Mouse (Mus musculus) MEL (cell line): ENCODE data around the gene Cacng2.

Source experiments
- CHD2 ChIP-seq: IDR thresholded peaks from 2 replicates; pipeline ENCODE4 v1.6.1; 2011; ENCODE audit warnings: low read length, improper control_type of control experiment
- CTCF ChIP-seq, 3 experiments: IDR thresholded peaks in 2 of 3; conservative IDR thresholded peaks in 1 of 3; 2 replicates each; pipeline ENCODE4 v1.5.1; 2011 to 2012; ENCODE audit warnings: low read length in 3 of 3, low read depth in 2 of 3, mild to moderate bottlenecking in 2 of 3, improper control_type of control experiment in 1 of 3, inconsistent platforms in 1 of 3, mixed read lengths in 1 of 3, moderate library complexity in 1 of 3; ENCODE audit not compliant: control insufficient read depth in 1 of 3, insufficient read depth in 1 of 3, poor library complexity in 1 of 3, severe bottlenecking in 1 of 3
- E2F4 ChIP-seq: IDR thresholded peaks from 2 replicates; pipeline ENCODE4 v1.6.1; 2011; ENCODE audit warnings: low read depth, low read length, improper control_type of control experiment, borderline replicate concordance
- EP300 ChIP-seq, 2 experiments: IDR thresholded peaks; 2 replicates each; pipeline ENCODE4 v1.6.1; 2011; ENCODE audit warnings: improper control_type of control experiment in 2 of 2, low read length in 2 of 2, low read depth in 1 of 2, mild to moderate bottlenecking in 1 of 2
- ETS1 ChIP-seq: IDR thresholded peaks from 2 replicates; pipeline ENCODE4 v1.6.1; 2012; ENCODE audit warnings: low read depth, mild to moderate bottlenecking, inconsistent platforms, low read length, improper control_type of control experiment, moderate library complexity
- MAZ ChIP-seq: IDR thresholded peaks from 2 replicates; pipeline ENCODE4 v1.6.1; 2012; ENCODE audit warnings: low read depth, mild to moderate bottlenecking, inconsistent platforms, low read length, improper control_type of control experiment
- MXI1 ChIP-seq: IDR thresholded peaks from 2 replicates; pipeline ENCODE4 v1.6.1; 2011; ENCODE audit warnings: mild to moderate bottlenecking, low read depth, low read length, improper control_type of control experiment
- POLR2A ChIP-seq, 2 experiments: IDR thresholded peaks; 2 replicates each; pipeline ENCODE4 v1.6.1; 2011 to 2012; ENCODE audit warnings: low read length in 2 of 2, mild to moderate bottlenecking in 2 of 2, control low read depth in 1 of 2, improper control_type of control experiment in 1 of 2, low read depth in 1 of 2, moderate library complexity in 1 of 2; ENCODE audit not compliant: control insufficient read depth in 1 of 2, insufficient read depth in 1 of 2, poor library complexity in 1 of 2
- POLR2AphosphoS2 ChIP-seq: IDR thresholded peaks from 2 replicates; pipeline ENCODE4 v1.6.1; 2011; ENCODE audit warnings: low read length, improper control_type of control experiment
- RAD21 ChIP-seq: IDR thresholded peaks from 2 replicates; pipeline ENCODE4 v1.6.1; 2011; ENCODE audit warnings: mild to moderate bottlenecking, low read depth, low read length, improper control_type of control experiment
- TBP ChIP-seq: IDR thresholded peaks from 2 replicates; pipeline ENCODE4 v1.8.0; 2011; ENCODE audit warnings: low read depth, low read length, improper control_type of control experiment
- ZC3H11A ChIP-seq: IDR thresholded peaks from 2 replicates; pipeline ENCODE4 v1.6.1; 2012; ENCODE audit warnings: low read depth, mild to moderate bottlenecking, inconsistent platforms, low read length, improper control_type of control experiment
- ZNF384 ChIP-seq: IDR thresholded peaks from 2 replicates; pipeline ENCODE4 v1.6.1; 2012; ENCODE audit warnings: low read depth, mild to moderate bottlenecking, inconsistent platforms, low read length, improper control_type of control experiment

DNA sequence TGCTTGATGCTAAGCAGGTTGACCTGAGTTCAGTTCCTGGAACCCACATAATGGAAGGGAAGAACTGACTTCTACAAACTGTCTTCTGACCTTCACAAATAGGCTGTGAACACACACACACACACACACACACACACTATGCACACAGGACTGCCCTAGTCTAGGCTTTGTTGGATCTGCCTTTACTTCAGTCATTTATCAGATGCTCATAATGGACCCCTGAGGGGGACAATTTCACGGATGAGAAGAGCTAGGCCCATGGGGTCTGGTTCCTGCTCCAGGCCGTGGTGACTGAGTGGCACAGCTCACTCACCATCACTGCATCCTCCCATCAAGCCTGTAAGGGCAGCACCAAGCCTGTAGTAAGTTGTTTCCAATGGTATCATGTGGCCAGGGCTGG lies 13.6 kb upstream of the Cacng2 start:
- no peak for TF ChIP-seq ETS1
- no peak for TF ChIP-seq CTCF (IDR thresholded peaks at IDR 0.05 in 2 of 3, conservative IDR thresholded peaks at IDR 0.05 in 1 of 3; ENCODE audit: control insufficient read depth in 1 of 3, insufficient read depth in 1 of 3, low read depth in 2 of 3, low read length in 3 of 3, poor library complexity in 1 of 3, severe bottlenecking in 1 of 3)
- no peak for TF ChIP-seq POLR2A (IDR thresholded peaks at IDR 0.05; ENCODE audit: control insufficient read depth in 1 of 2, insufficient read depth in 1 of 2, low read depth in 1 of 2, low read length in 2 of 2, poor library complexity in 1 of 2)
- TF ChIP-seq POLR2AphosphoS2: no peak
- no peak for TF ChIP-seq ZNF384
- TF ChIP-seq MXI1: no peak
- TF ChIP-seq CHD2: no peak
- no peak for TF ChIP-seq TBP
- TF ChIP-seq RAD21: no peak
- TF ChIP-seq ZC3H11A: no peak
- TF ChIP-seq E2F4: no peak
- TF ChIP-seq MAZ: no peak
- no peak for TF ChIP-seq EP300 (IDR thresholded peaks at IDR 0.05; ENCODE audit: low read depth in 1 of 2, low read length in 2 of 2)
